Mouse (Mus musculus): ENCODE results near the gene Def6.

DNA sequence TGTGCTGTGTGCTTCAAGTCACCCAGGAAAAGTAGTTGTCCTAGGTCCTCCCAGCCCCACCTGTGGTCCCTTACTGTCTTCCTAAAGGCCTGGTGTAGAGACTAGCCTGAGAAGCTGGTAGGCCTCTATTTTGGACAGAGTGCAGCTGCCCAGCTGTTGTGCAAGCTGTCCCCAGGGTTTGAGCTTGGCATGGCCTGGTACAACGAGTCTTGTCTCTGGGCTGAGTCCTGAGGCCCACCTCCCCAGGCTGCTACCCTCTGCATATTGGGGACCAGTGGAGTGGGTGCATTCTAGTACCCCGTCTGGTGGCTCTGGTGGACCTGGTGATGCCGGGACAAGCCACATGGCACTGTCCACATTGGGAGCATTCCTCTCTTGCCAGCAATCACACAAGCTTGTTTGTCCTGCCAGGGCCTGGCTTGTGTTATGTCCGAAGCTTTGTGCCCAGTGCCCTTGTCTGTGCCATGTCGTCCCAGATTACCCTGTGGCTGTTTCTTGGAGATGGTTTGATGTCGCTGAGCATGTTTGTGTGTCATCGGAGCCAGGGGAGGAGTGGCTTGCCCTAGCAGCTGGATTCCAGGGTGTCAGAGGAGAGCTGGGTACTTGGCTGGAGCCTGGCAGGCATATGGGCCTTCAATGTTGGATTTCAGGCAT, 28.5 kb downstream of the Def6 start:
- TF ChIP-seq CHD2 (IDR thresholded peaks at IDR 0.05; ENCODE audit: low read length), result no peak
- TF ChIP-seq EP300 (IDR thresholded peaks at IDR 0.05; ENCODE audit: low read length), result no peak
- TF ChIP-seq SMC3 (IDR thresholded peaks at IDR 0.05; ENCODE audit: low read depth, low read length), result no peak
- TF ChIP-seq ZC3H11A (IDR thresholded peaks at IDR 0.05; ENCODE audit: low read depth, low read length), result no peak
- TF ChIP-seq POLR2A (IDR thresholded peaks at IDR 0.05; ENCODE audit: low read depth, low read length), result no peak
- TF ChIP-seq E2F4 (IDR thresholded peaks at IDR 0.05; ENCODE audit: insufficient replicate concordance, low read depth, low read length), result no peak
- TF ChIP-seq POLR2AphosphoS2 (IDR thresholded peaks at IDR 0.05; ENCODE audit: low read depth, low read length), result no peak
- TF ChIP-seq MYC (IDR thresholded peaks at IDR 0.05; ENCODE audit: low read depth, low read length), result no peak
- TF ChIP-seq SIN3A (IDR thresholded peaks at IDR 0.05; ENCODE audit: low read length), result no peak
- no peak for TF ChIP-seq CTCF (conservative IDR thresholded peaks at IDR 0.05 in 1 of 2, IDR thresholded peaks at IDR 0.05 in 1 of 2; ENCODE audit: low read depth in 2 of 2, low read length in 2 of 2)
- no peak for TF ChIP-seq PAX5 (IDR thresholded peaks at IDR 0.05; ENCODE audit: low read length)
- no peak for TF ChIP-seq MAZ (IDR thresholded peaks at IDR 0.05; ENCODE audit: low read depth, low read length)
